Mouse (Mus musculus) thymus, adult 2 months (tissue): ENCODE results near the gene Oser1.

Source experiments
- CTCF ChIP-seq: fragments of 200-500 bp; IDR thresholded peaks from 2 replicates; pipeline ENCODE4 v1.5.1; 2012; ENCODE audit warnings: mild to moderate bottlenecking, control low read depth, low read length, moderate library complexity, borderline replicate concordance; ENCODE audit not compliant: control insufficient read depth, poor library complexity, insufficient read depth; ENCODE audit errors: extremely low read depth
- POLR2A ChIP-seq: fragments of 200-500 bp; IDR thresholded peaks from 2 replicates; pipeline ENCODE4 v1.6.1; 2012; ENCODE audit warnings: mild to moderate bottlenecking, low read length, control low read depth, moderate library complexity; ENCODE audit not compliant: control insufficient read depth, poor library complexity, insufficient read depth; ENCODE audit errors: extremely low read depth

- TF ChIP-seq CTCF, result no peak
- TF ChIP-seq POLR2A, result no peak
Observed at GRCm38 (mm10) chr2:163458539-163459265, 34.2 kb upstream of the Oser1 start.
